Mouse (Mus musculus) limb, embryonic 13.5 days (tissue): ENCODE results near the gene Tmeff2. TPM values are rescaled to one million over a fixed set of nuclear protein-coding genes. Genes with fewer than 3 reads are reported as not detected.

Experiments used
- microRNA-seq: library from miRNA; unstranded; fragments of <30 nt; microRNA quantifications from one replicate; pipeline ENCODE4, GENCODE M21; 2016
- polyA plus RNA-seq: library from polyadenylated mRNA; unstranded; fragments of >200 nt; fragmentation: Nextera tagmentation; extraction: Ambion mirVana; gene quantifications from 2 replicates; pipeline ENCODE4 v1.2.1, GENCODE M21; 2015

The Tmeff2 gene
- polyA plus RNA-seq, 1 experiment from 2014 or later, result 19.2 TPM

Small RNA genes within 50 kb of the gene (microRNA-seq; reads per million reads assigned to microRNA genes)
- gene Gm25736, result not detected
